Mouse (Mus musculus) kidney, adult 2 months (tissue): ENCODE results near the gene Creld2. TPM values are rescaled to one million over a fixed set of nuclear protein-coding genes. Genes with fewer than 3 reads are reported as not detected.

Experiments used
- DNase-seq: peaks from one replicate; pipeline ENCODE4 v3.0.0; 2021
- H3K27ac ChIP-seq: fragments of 200-500 bp; 2 replicates; pipeline ENCODE4 v1.5.1; 2012; ENCODE audit warnings: low read depth, low read length, control low read depth, inconsistent platforms; ENCODE audit not compliant: insufficient read depth
- H3K27me3 ChIP-seq: fragments of 200-500 bp; replicated peaks from 2 replicates; pipeline ENCODE4 v1.6.1; 2012; ENCODE audit warnings: mild to moderate bottlenecking, moderate library complexity, low read length, inconsistent platforms; ENCODE audit not compliant: control insufficient read depth, insufficient read depth
- H3K36me3 ChIP-seq: fragments of 200-500 bp; 2 replicates; pipeline ENCODE4 v1.6.1; 2012; ENCODE audit warnings: mild to moderate bottlenecking, moderate library complexity, low read length, inconsistent platforms; ENCODE audit not compliant: control insufficient read depth, insufficient read depth
- H3K4me1 ChIP-seq: fragments of 200-500 bp; 2 replicates; pipeline ENCODE4 v1.6.1; 2011; ENCODE audit warnings: low read length; ENCODE audit not compliant: control insufficient read depth, insufficient read depth
- H3K4me3 ChIP-seq: fragments of 200-500 bp; 2 replicates; pipeline ENCODE4 v1.5.1; 2011; ENCODE audit warnings: mild to moderate bottlenecking, low read depth, low read length, control low read depth; ENCODE audit not compliant: insufficient read depth
- CTCF ChIP-seq: fragments of 200-500 bp; conservative IDR thresholded peaks from 2 replicates; pipeline ENCODE4 v1.5.1; 2011; ENCODE audit warnings: low read depth, mild to moderate bottlenecking, control low read depth, low read length, moderate library complexity, mixed read lengths; ENCODE audit not compliant: insufficient read depth, insufficient read length
- POLR2A ChIP-seq: fragments of 200-500 bp; IDR thresholded peaks from one replicate; pipeline ENCODE4 v1.6.1; 2011; ENCODE audit warnings: low read depth, low read length, control low read depth
- WGBS: fragments of 180-500 bp; shearing (Covaris S2); methylation state at CpG from one replicate; pipeline ENCODE4 v1.1.7; 2018; 5-methylcytosine and 5-hydroxymethylcytosine counted together
- polyA plus RNA-seq: library from polyadenylated mRNA; depleted of rRNA; stranded (reverse); fragments of >200 nt; gene quantifications from 2 replicates; pipeline ENCODE4 v1.2.3, GENCODE M21; 2012

The Creld2 gene
- polyA plus RNA-seq, 1 experiment = 30.4 TPM

GRCm38 (mm10) chr15:88844966-88845365, 25.5 kb downstream of the Creld2 start:
- WGBS = 95% methylated on average over 7 of the region's 7 CpGs
- Histone ChIP-seq H3K27ac (no peak overlapping the region), H3K4me3 (no peak overlapping the region), H3K4me1 (peaks cover 4% of the 10 kb centered on the region), H3K27me3 (no peaks in the 10 kb centered on the region), H3K36me3 (no peaks in the 10 kb centered on the region)
- DNase-seq = no peak
- TF ChIP-seq POLR2A (no peak), CTCF (no peak)

GRCm38 (mm10) chr15:88848661-88849060, 29.2 kb downstream of the Creld2 start:
- 100% methylated on average over 1 of the region's 1 CpGs for WGBS
- peaks cover 40% of the 10 kb centered on the region for H3K4me1 ChIP-seq
- H3K27me3 ChIP-seq = no peaks in the 10 kb centered on the region
- no peak for DNase-seq
- no peak overlapping the region for H3K27ac ChIP-seq
- TF ChIP-seq POLR2A = no peak
- no peak for TF ChIP-seq CTCF
- no peak overlapping the region for H3K4me3 ChIP-seq
- no peaks in the 10 kb centered on the region for H3K36me3 ChIP-seq

- no peak for TF ChIP-seq CTCF
- no peak for TF ChIP-seq POLR2A
- no peaks in the 10 kb centered on the region for H3K27me3 ChIP-seq
- H3K4me3 ChIP-seq = no peak overlapping the region
- peak overlapping the region; percentile 85; the same call in 1 of the 2 replicates for H3K27ac ChIP-seq
- DNase-seq = no peak
- no peaks in the 10 kb centered on the region for H3K36me3 ChIP-seq
- WGBS = 98% methylated on average over 2 of the region's 2 CpGs
- H3K4me1 ChIP-seq = peaks cover 42% of the 10 kb centered on the region
These were observed 30.2 kb downstream of the Creld2 start for GRCm38 (mm10) chr15:88849621-88850020.

GRCm38 (mm10) chr15:88850146-88850826, 30.8 kb downstream of the Creld2 start:
- H3K36me3 ChIP-seq = no peaks in the 10 kb centered on the region
- peaks cover 48% of the 10 kb centered on the region for H3K4me1 ChIP-seq
- no peak overlapping the region for H3K4me3 ChIP-seq
- H3K27me3 ChIP-seq = no peaks in the 10 kb centered on the region
- peak; percentile 97 for DNase-seq
- TF ChIP-seq POLR2A (peak; percentile 17), CTCF (no peak)
- 24% methylated on average over 10 of the region's 10 CpGs for WGBS
- peak overlapping the region; percentile 96 for H3K27ac ChIP-seq

- no peaks in the 10 kb centered on the region for H3K36me3 ChIP-seq
- H3K4me1 ChIP-seq = peaks cover 56% of the 10 kb centered on the region
These were observed 31.6 kb downstream of the Creld2 start for GRCm38 (mm10) chr15:88851076-88851475.

GRCm38 (mm10) chr15:88851507-88852149, 32.2 kb downstream of the Creld2 start:
- H3K36me3 ChIP-seq = no peaks in the 10 kb centered on the region
- H3K27me3 ChIP-seq = no peaks in the 10 kb centered on the region
- peak; percentile 93 for DNase-seq
- no peak for TF ChIP-seq POLR2A
- TF ChIP-seq CTCF = no peak
- WGBS = 45% methylated on average over 10 of the region's 10 CpGs
- H3K4me3 ChIP-seq = peak overlapping the region; percentile 25
- peak overlapping the region; percentile 96 for H3K27ac ChIP-seq
- peaks cover 57% of the 10 kb centered on the region for H3K4me1 ChIP-seq

More at GRCm38 (mm10) chr15:88851076-88851475, 31.6 kb downstream of the Creld2 start:
- WGBS = 39% methylated on average over 3 of the region's 3 CpGs
- no peak for TF ChIP-seq POLR2A
- TF ChIP-seq CTCF = no peak
- peak overlapping the region; percentile 96 for H3K27ac ChIP-seq
- peak; percentile 86 for DNase-seq
- peak overlapping the region; percentile 25 for H3K4me3 ChIP-seq
- H3K27me3 ChIP-seq = no peaks in the 10 kb centered on the region

- peak; percentile 56 for DNase-seq
- no peak overlapping the region for H3K4me3 ChIP-seq
- H3K4me1 ChIP-seq = peaks cover 57% of the 10 kb centered on the region
- no peaks in the 10 kb centered on the region for H3K36me3 ChIP-seq
- 78% methylated on average over 9 of the region's 9 CpGs for WGBS
- no peaks in the 10 kb centered on the region for H3K27me3 ChIP-seq
- TF ChIP-seq CTCF (no peak), POLR2A (no peak)
- H3K27ac ChIP-seq = peak overlapping the region; percentile 96
These were observed 33.7 kb downstream of the Creld2 start for GRCm38 (mm10) chr15:88853106-88853505.
